Comparison of ENCODE assay signal across 16 mouse cellular contexts in genomic region chr14:118318524-118318923, GRCm38 (mm10). TPM values are rescaled to one million over a fixed set of nuclear protein-coding genes. Genes with fewer than 3 reads are reported as not detected.
DNase-seq lines count a peak whose midpoint lies in the region; ATAC-seq and TF ChIP-seq lines count a peak whose summit lies in the region.
"Had no signal": no experiment of that assay in that cellular context is flagged by ENCODE, and none has a peak within 500 bp of the region (broad histone marks: within the 10 kb centered on the region; RNA-seq: fewer than 3 reads in every experiment).

No protein-coding gene starts in this region.

- no peak for TF ChIP-seq POLR2A in limb, embryonic 14.5 days (IDR thresholded peaks at IDR 0.05; ENCODE audit: borderline replicate concordance, extremely low read depth, insufficient read depth, insufficient read length)

- H3K9me3 ChIP-seq in kidney, embryonic 16.5 days (ENCODE audit: low read length) = no peaks in the 10 kb centered on the region
- no peaks in the 10 kb centered on the region for H3K9me3 ChIP-seq in ES-E14 (ENCODE audit: control insufficient read depth, insufficient read depth, low read depth, low read length)
- no peaks in the 10 kb centered on the region for H3K9me3 ChIP-seq in limb, embryonic 14.5 days (ENCODE audit: control insufficient read depth, low read length)
- no peaks in the 10 kb centered on the region for H3K9me3 ChIP-seq in heart, embryonic 10.5 days
- H3K9me3 ChIP-seq: kidney, embryonic 15.5 days had no signal

- no peak overlapping the region for H3K9ac ChIP-seq in kidney, embryonic 16.5 days (replicated peaks; ENCODE audit: low read length)
- no peak overlapping the region for H3K9ac ChIP-seq in ES-E14 (ENCODE audit: insufficient read depth, low read depth, low read length, poor library complexity, severe bottlenecking)
- H3K9ac ChIP-seq in limb, embryonic 14.5 days (ENCODE audit: low read depth, low read length, severe bottlenecking) = no peak overlapping the region
- H3K9ac ChIP-seq: kidney, embryonic 15.5 days had no signal

- in situ Hi-C loops in ES-E14 (cut with MboI; ENCODE audit: low sequenced_read_pairs in 2 of 2, unreplicated experiment in 2 of 2) = no loop called here

- WGBS in kidney, embryonic 16.5 days = 55% methylated on average over 11 of the region's 11 CpGs
- 50% methylated on average over 11 of the region's 11 CpGs for WGBS in limb, embryonic 14.5 days
- 46% methylated on average over 11 of the region's 11 CpGs for WGBS in heart, embryonic 10.5 days

- H3K27ac ChIP-seq in kidney, embryonic 16.5 days (ENCODE audit: low read length) = no peak overlapping the region
- H3K27ac ChIP-seq in ES-E14 (ENCODE audit: insufficient read depth, low read depth, low read length, poor library complexity, severe bottlenecking) = no peak overlapping the region
- H3K27ac ChIP-seq in limb, embryonic 14.5 days (replicated peaks; ENCODE audit: low read depth, low read length) = no peak overlapping the region
- H3K27ac ChIP-seq in heart, embryonic 10.5 days = no peak overlapping the region
- H3K27ac ChIP-seq: kidney, embryonic 15.5 days had no signal

- H3K4me3 ChIP-seq in kidney, embryonic 16.5 days (ENCODE audit: low read length) = no peak overlapping the region
- no peak overlapping the region for H3K4me3 ChIP-seq in ES-E14 (ENCODE audit: insufficient read depth in 1 of 2, low read depth in 1 of 2, low read length in 2 of 2, poor library complexity in 1 of 2, severe bottlenecking in 1 of 2)
- H3K4me3 ChIP-seq in limb, embryonic 14.5 days (replicated peaks; ENCODE audit: low read length) = no peak overlapping the region
- H3K4me3 ChIP-seq in heart, embryonic 10.5 days = no peak overlapping the region
- H3K4me3 ChIP-seq: kidney, embryonic 15.5 days had no signal

- H3K36me3 ChIP-seq in kidney, embryonic 16.5 days (ENCODE audit: insufficient read depth, low read length) = no peaks in the 10 kb centered on the region
- H3K36me3 ChIP-seq in ES-E14 (ENCODE audit: control insufficient read depth, insufficient read depth, low read length, poor library complexity, severe bottlenecking) = no peaks in the 10 kb centered on the region; the same call in 1 of the 2 replicates
- no peaks in the 10 kb centered on the region for H3K36me3 ChIP-seq in limb, embryonic 14.5 days (ENCODE audit: control insufficient read depth, insufficient read depth, low read length)
- H3K36me3 ChIP-seq in heart, embryonic 10.5 days = no peaks in the 10 kb centered on the region
- H3K36me3 ChIP-seq: kidney, embryonic 15.5 days had no signal

- H3K27me3 ChIP-seq in kidney, embryonic 16.5 days (ENCODE audit: insufficient read depth, low read length) = peaks cover 25% of the 10 kb centered on the region
- H3K27me3 ChIP-seq in limb, embryonic 14.5 days (ENCODE audit: control insufficient read depth, insufficient read depth, low read length) = peaks cover 25% of the 10 kb centered on the region
- peaks cover 55% of the 10 kb centered on the region for H3K27me3 ChIP-seq in heart, embryonic 10.5 days (ENCODE audit: insufficient read depth, poor library complexity, severe bottlenecking)

- H3K4me2 ChIP-seq in kidney, embryonic 16.5 days (replicated peaks; ENCODE audit: low read depth, low read length) = no peak overlapping the region
- no peak overlapping the region for H3K4me2 ChIP-seq in limb, embryonic 14.5 days (replicated peaks; ENCODE audit: low read depth, low read length, severe bottlenecking)
- H3K4me2 ChIP-seq: kidney, embryonic 15.5 days had no signal

- H3K4me1 ChIP-seq in kidney, embryonic 16.5 days (ENCODE audit: insufficient read depth, low read length) = no peaks in the 10 kb centered on the region
- H3K4me1 ChIP-seq in ES-E14 (ENCODE audit: control insufficient read depth in 2 of 2, insufficient read depth in 2 of 2, low read length in 2 of 2, poor library complexity in 1 of 2) = peaks cover 0 to 6% of the 10 kb centered on the region in 2 experiments; a peak in 1 of 4 replicates
- H3K4me1 ChIP-seq in limb, embryonic 14.5 days (ENCODE audit: control insufficient read depth, insufficient read depth, low read length) = no peaks in the 10 kb centered on the region
- no peaks in the 10 kb centered on the region for H3K4me1 ChIP-seq in heart, embryonic 10.5 days

- DNase-seq in kidney, postnatal 10 days = no peak
- DNase-seq in ES-E14 (ENCODE audit: low read depth, low spot score) = peak; percentile 74
- DNase-seq in brain, adult 2 months (ENCODE audit: low read depth, low spot score) = peak; percentile 66
- DNase-seq in limb, embryonic 14.5 days (ENCODE audit: low spot score) = peak; percentile 59
- DNase-seq in heart, embryonic 10.5 days (ENCODE audit: low spot score) = no peak
- DNase-seq in cerebellum, adult 11 months = no peak
- DNase-seq: adrenal gland, adult 8-10 months; cerebellum, adult 9-11 months; lung, postnatal 10 days; spleen, adult 18-20 months; thymus, postnatal 4 days had no signal

- ATAC-seq in kidney, embryonic 16.5 days (ENCODE audit: low FRiP score, low TSS enrichment) = 0 out of 2 replicates have a peak, but pooled peaks have one; percentile 35
- ATAC-seq in limb, embryonic 14.5 days (ENCODE audit: low FRiP score, low read depth) = 0 out of 2 replicates have a peak, but pooled peaks have one; percentile 50
- ATAC-seq in activated CD4-positive, CD25-positive, alpha-beta regulatory T cell, adult 4 months = no peak

TF ChIP-seq in ES-E14, 5 proteins besides CTCF, POLR2A, EP300 and RAD21:
- TF ChIP-seq ZC3H11A (IDR thresholded peaks at IDR 0.05; ENCODE audit: borderline replicate concordance, low read depth, low read length) (no peak), CHD2 (IDR thresholded peaks at IDR 0.05; ENCODE audit: low read depth, low read length) (no peak), HCFC1 (IDR thresholded peaks at IDR 0.05; ENCODE audit: borderline replicate concordance, insufficient read depth, low read length) (no peak), ZNF384 (IDR thresholded peaks at IDR 0.05; ENCODE audit: low read depth, low read length) (no peak), MAFK (IDR thresholded peaks at IDR 0.05; ENCODE audit: insufficient read depth, low read depth, low read length) (no peak)

RNA-seq across cellular contexts. Expression of gene Gm9376, which starts 51.8 kb away (rescaled TPM):
- polyA plus RNA-seq in kidney, embryonic 16.5 days (2015; fragmentation: Nextera tagmentation; extraction: Ambion mirVana) = not detected in 2 replicates
- total RNA-seq in ES-E14 (2012; rRNA removed) = not detected in 2 replicates
- polyA plus RNA-seq in limb, embryonic 14.5 days (2012; rRNA removed) = not detected in 2 replicates
- polyA plus RNA-seq in limb, embryonic 14.5 days (2014; fragmentation: Nextera tagmentation; extraction: Ambion mirVana) = not detected in 2 replicates
- not detected in 2 replicates for polyA plus RNA-seq in heart, embryonic 10.5 days (2016; fragmentation: Nextera tagmentation; extraction: Ambion mirVana)
- polyA plus RNA-seq in activated CD4-positive, CD25-positive, alpha-beta regulatory T cell, adult 4 months (2017; shearing (Covaris generic)) = not detected
- total RNA-seq: adrenal gland, adult 8-10 months; left cerebral cortex, postnatal 25 days had no signal
- polyA plus RNA-seq: heart, embryonic 16.5 days; kidney, embryonic 15.5 days had no signal

Comparison
In these comparisons a context has a peak if more than half of its experiments do, and no peak if none do; other contexts are left out.
1. DNase-seq: peak in ES-E14 (single experiment), brain, adult 2 months (single experiment) and limb, embryonic 14.5 days (single experiment); none in kidney, postnatal 10 days (single experiment), heart, embryonic 10.5 days (single experiment) and cerebellum, adult 11 months (single experiment).